Mouse (Mus musculus): ENCODE data around the gene Vac14.

Gene Vac14

GRCm38 (mm10) chr8:110618391-110619207, at the start of gene Vac14:
Vac14 (plus strand) TSS chr8:110618585.
- in situ Hi-C loops (cut with MboI; ENCODE audit: low pct_unique_long_range_greater_than_20kb in 1 of 2, low sequenced_read_pairs in 2 of 2, unreplicated experiment in 1 of 2), result loop anchor here in 1 of 2 experiments (10.0 kb wide), 1 partner anchor 124 kb away; no protein-coding TSS in a partner anchor

GRCm38 (mm10) chr8:110592641-110593040, 25.7 kb upstream of the Vac14 start:
- in situ Hi-C loops (cut with MboI; ENCODE audit: low pct_unique_long_range_greater_than_20kb in 1 of 2, low sequenced_read_pairs in 2 of 2, unreplicated experiment in 1 of 2), result no loop called here

- in situ Hi-C loops (cut with MboI; ENCODE audit: low pct_unique_long_range_greater_than_20kb in 1 of 2, low sequenced_read_pairs in 2 of 2, unreplicated experiment in 1 of 2), result no loop called here
Measured at GRCm38 (mm10) chr8:110594164-110594563, 24.2 kb upstream of the Vac14 start.

- in situ Hi-C loops (cut with MboI; ENCODE audit: low pct_unique_long_range_greater_than_20kb in 1 of 2, low sequenced_read_pairs in 2 of 2, unreplicated experiment in 1 of 2), result no loop called here
Measured at GRCm38 (mm10) chr8:110604556-110604955, 13.8 kb upstream of the Vac14 start.

GRCm38 (mm10) chr8:110605401-110606015, 12.9 kb upstream of the Vac14 start:
- in situ Hi-C loops (cut with MboI; ENCODE audit: low pct_unique_long_range_greater_than_20kb in 1 of 2, low sequenced_read_pairs in 2 of 2, unreplicated experiment in 1 of 2), result no loop called here

GRCm38 (mm10) chr8:110615730-110616129, 2.7 kb upstream of the Vac14 start:
- in situ Hi-C loops (cut with MboI; ENCODE audit: low pct_unique_long_range_greater_than_20kb in 1 of 2, low sequenced_read_pairs in 2 of 2, unreplicated experiment in 1 of 2), result loop anchor here in 1 of 2 experiments (10.0 kb wide), 1 partner anchor 121 kb away; no protein-coding TSS in a partner anchor

- in situ Hi-C loops (cut with MboI; ENCODE audit: low pct_unique_long_range_greater_than_20kb in 1 of 2, low sequenced_read_pairs in 2 of 2, unreplicated experiment in 1 of 2), result loop anchor here in 1 of 2 experiments (10.0 kb wide), 1 partner anchor 123 kb away; no protein-coding TSS in a partner anchor
Measured at GRCm38 (mm10) chr8:110617801-110618358, 505 bp upstream of the Vac14 start.

GRCm38 (mm10) chr8:110619208-110619574, 806 bp downstream of the Vac14 start:
- in situ Hi-C loops (cut with MboI; ENCODE audit: low pct_unique_long_range_greater_than_20kb in 1 of 2, low sequenced_read_pairs in 2 of 2, unreplicated experiment in 1 of 2), result loop anchor here in 1 of 2 experiments (10.0 kb wide), 1 partner anchor 124 kb away; no protein-coding TSS in a partner anchor

- in situ Hi-C loops (cut with MboI; ENCODE audit: low pct_unique_long_range_greater_than_20kb in 1 of 2, low sequenced_read_pairs in 2 of 2, unreplicated experiment in 1 of 2), result loop anchor here in 1 of 2 experiments (10.0 kb wide), 1 partner anchor 125 kb away; no protein-coding TSS in a partner anchor
Measured at GRCm38 (mm10) chr8:110619919-110620318, 1.5 kb downstream of the Vac14 start.

- in situ Hi-C loops (cut with MboI; ENCODE audit: low pct_unique_long_range_greater_than_20kb in 1 of 2, low sequenced_read_pairs in 2 of 2, unreplicated experiment in 1 of 2), result no loop called here
Measured at GRCm38 (mm10) chr8:110626431-110626830, 8.0 kb downstream of the Vac14 start.

GRCm38 (mm10) chr8:110629245-110630063, 11.1 kb downstream of the Vac14 start:
- in situ Hi-C loops (cut with MboI; ENCODE audit: low pct_unique_long_range_greater_than_20kb in 1 of 2, low sequenced_read_pairs in 2 of 2, unreplicated experiment in 1 of 2), result no loop called here

- in situ Hi-C loops (cut with MboI; ENCODE audit: low pct_unique_long_range_greater_than_20kb in 1 of 2, low sequenced_read_pairs in 2 of 2, unreplicated experiment in 1 of 2), result no loop called here
Measured at GRCm38 (mm10) chr8:110630079-110630478, 11.7 kb downstream of the Vac14 start.

GRCm38 (mm10) chr8:110630571-110631071, 12.2 kb downstream of the Vac14 start:
- in situ Hi-C loops (cut with MboI; ENCODE audit: low pct_unique_long_range_greater_than_20kb in 1 of 2, low sequenced_read_pairs in 2 of 2, unreplicated experiment in 1 of 2), result no loop called here

GRCm38 (mm10) chr8:110631201-110631600, 12.8 kb downstream of the Vac14 start:
- in situ Hi-C loops (cut with MboI; ENCODE audit: low pct_unique_long_range_greater_than_20kb in 1 of 2, low sequenced_read_pairs in 2 of 2, unreplicated experiment in 1 of 2), result no loop called here

- in situ Hi-C loops (cut with MboI; ENCODE audit: low pct_unique_long_range_greater_than_20kb in 1 of 2, low sequenced_read_pairs in 2 of 2, unreplicated experiment in 1 of 2), result no loop called here
Measured at GRCm38 (mm10) chr8:110633814-110634213, 15.4 kb downstream of the Vac14 start.

GRCm38 (mm10) chr8:110636182-110636581, 17.8 kb downstream of the Vac14 start:
- in situ Hi-C loops (cut with MboI; ENCODE audit: low pct_unique_long_range_greater_than_20kb in 1 of 2, low sequenced_read_pairs in 2 of 2, unreplicated experiment in 1 of 2), result no loop called here

GRCm38 (mm10) chr8:110642331-110642730, 23.9 kb downstream of the Vac14 start:
- in situ Hi-C loops (cut with MboI; ENCODE audit: low pct_unique_long_range_greater_than_20kb in 1 of 2, low sequenced_read_pairs in 2 of 2, unreplicated experiment in 1 of 2), result no loop called here

GRCm38 (mm10) chr8:110643177-110643576, 24.8 kb downstream of the Vac14 start:
- in situ Hi-C loops (cut with MboI; ENCODE audit: low pct_unique_long_range_greater_than_20kb in 1 of 2, low sequenced_read_pairs in 2 of 2, unreplicated experiment in 1 of 2), result no loop called here
